9 mouse cellular contexts compared by ENCODE assay signal in genomic region chr7:17062845-17063244, GRCm38 (mm10). TPM values are rescaled to one million over a fixed set of nuclear protein-coding genes. Genes with fewer than 3 reads are reported as not detected.
DNase-seq lines count a peak whose midpoint lies in the region; ATAC-seq and TF ChIP-seq lines count a peak whose summit lies in the region.
"Had no signal": no experiment of that assay in that cellular context is flagged by ENCODE, and none has a peak within 500 bp of the region (broad histone marks: within the 10 kb centered on the region; RNA-seq: fewer than 3 reads in every experiment).

No protein-coding gene starts in this region.

- H3K27ac ChIP-seq in embryonic facial prominence, embryonic 13.5 days, result peak overlapping the region; percentile 28; the same call in 1 of the 2 replicates
- peak overlapping the region; percentile 82 for H3K27ac ChIP-seq in hindbrain, postnatal 0 days
- H3K27ac ChIP-seq in stomach, embryonic 14.5 days (ENCODE audit: low read length), result peak overlapping the region; percentile 82

- no peak for DNase-seq in hindbrain, postnatal 0 days (ENCODE audit: low spot score)
- peak; percentile 49 to 74 for DNase-seq in lung, adult 18-20 months
- no peak for DNase-seq in embryo, embryonic 9.5 days (ENCODE audit: extremely low spot score)
- DNase-seq in thymus, postnatal 0 days (ENCODE audit: low spot score), result no peak
- no peak for DNase-seq in gastrocnemius, adult 18-20 months (ENCODE audit: low spot score)

- ATAC-seq in embryonic facial prominence, embryonic 13.5 days (ENCODE audit: insufficient number of reproducible peaks, insufficient read depth, low FRiP score, low TSS enrichment, low read depth), result no peak
- ATAC-seq in hindbrain, postnatal 0 days, result no peak; the same call in 1 of the 2 replicates
- peak; percentile 3; the same call in 1 of the 2 replicates for ATAC-seq in stomach, embryonic 14.5 days (ENCODE audit: insufficient number of reproducible peaks, insufficient read depth, low FRiP score, low read depth)

- peak overlapping the region; percentile 77 for H3K9ac ChIP-seq in embryonic facial prominence, embryonic 13.5 days
- H3K9ac ChIP-seq in hindbrain, postnatal 0 days (replicated peaks; ENCODE audit: low read length), result peak overlapping the region; percentile 54
- H3K9ac ChIP-seq in stomach, embryonic 14.5 days (replicated peaks; ENCODE audit: low read depth, low read length), result peak overlapping the region; percentile 23; the same call in 1 of the 2 replicates

- peak overlapping the region; percentile 81 for H3K4me2 ChIP-seq in embryonic facial prominence, embryonic 13.5 days
- H3K4me2 ChIP-seq in hindbrain, postnatal 0 days (ENCODE audit: low read depth, low read length), result peak overlapping the region; percentile 84
- H3K4me2 ChIP-seq in stomach, embryonic 14.5 days (replicated peaks; ENCODE audit: low read depth, low read length), result peak overlapping the region; percentile 80

- H3K9me3 ChIP-seq in E14TG2a.4 (ENCODE audit: low read length), result peaks cover 2% of the 10 kb centered on the region; the same call in 1 of the 2 replicates
- no peaks in the 10 kb centered on the region for H3K9me3 ChIP-seq in embryonic facial prominence, embryonic 13.5 days
- H3K9me3 ChIP-seq in hindbrain, postnatal 0 days (ENCODE audit: low read length), result no peaks in the 10 kb centered on the region
- H3K9me3 ChIP-seq in stomach, embryonic 14.5 days (ENCODE audit: control insufficient read depth, low read depth, low read length), result no peaks in the 10 kb centered on the region

- peak overlapping the region; percentile 77 for H3K4me3 ChIP-seq in E14TG2a.4 (replicated peaks; ENCODE audit: low read length)
- peak overlapping the region; percentile 61 for H3K4me3 ChIP-seq in embryonic facial prominence, embryonic 13.5 days
- H3K4me3 ChIP-seq in hindbrain, postnatal 0 days (ENCODE audit: low read length), result peak overlapping the region; percentile 49
- peak overlapping the region; percentile 53 for H3K4me3 ChIP-seq in stomach, embryonic 14.5 days (ENCODE audit: low read depth, low read length)

- H3K4me1 ChIP-seq in E14TG2a.4 (replicated peaks; ENCODE audit: low read depth, low read length), result peaks cover 53% of the 10 kb centered on the region
- H3K4me1 ChIP-seq in embryonic facial prominence, embryonic 13.5 days, result peaks cover 48% of the 10 kb centered on the region
- peaks cover 15% of the 10 kb centered on the region for H3K4me1 ChIP-seq in hindbrain, postnatal 0 days (ENCODE audit: insufficient read depth, low read length)
- peaks cover 40% of the 10 kb centered on the region for H3K4me1 ChIP-seq in stomach, embryonic 14.5 days (ENCODE audit: control insufficient read depth, insufficient read depth, low read length)

- H3K36me3 ChIP-seq in E14TG2a.4 (ENCODE audit: insufficient read depth, low read length), result no peaks in the 10 kb centered on the region
- no peaks in the 10 kb centered on the region for H3K36me3 ChIP-seq in embryonic facial prominence, embryonic 13.5 days
- no peaks in the 10 kb centered on the region for H3K36me3 ChIP-seq in hindbrain, postnatal 0 days (ENCODE audit: insufficient read depth, low read length)
- H3K36me3 ChIP-seq in stomach, embryonic 14.5 days (ENCODE audit: control insufficient read depth, insufficient read depth, low read length), result no peaks in the 10 kb centered on the region

- 14% methylated on average over 11 of the region's 11 CpGs for WGBS in embryonic facial prominence, embryonic 13.5 days
- 16% methylated on average over 11 of the region's 11 CpGs for WGBS in hindbrain, postnatal 0 days
- 8% methylated on average over 11 of the region's 11 CpGs for WGBS in stomach, embryonic 14.5 days

- no peak for TF ChIP-seq CTCF in E14TG2a.4 (conservative IDR thresholded peaks at IDR 0.05; ENCODE audit: low read length)
- TF ChIP-seq CTCF in hindbrain, postnatal 0 days (IDR thresholded peaks at IDR 0.05; ENCODE audit: low read depth), result no peak

- peaks cover 3% of the 10 kb centered on the region for H3K27me3 ChIP-seq in E14TG2a.4 (ENCODE audit: insufficient read depth, low read length)
- no peaks in the 10 kb centered on the region for H3K27me3 ChIP-seq in embryonic facial prominence, embryonic 13.5 days
- no peaks in the 10 kb centered on the region for H3K27me3 ChIP-seq in hindbrain, postnatal 0 days (ENCODE audit: insufficient read depth, low read length)
- H3K27me3 ChIP-seq in stomach, embryonic 14.5 days (ENCODE audit: control insufficient read depth, insufficient read depth, low read length), result no peaks in the 10 kb centered on the region

RNA-seq across cellular contexts. Expression of gene Hif3a, which starts 0.6 kb away (rescaled TPM):
- 14.7 and 16.5 TPM in 2 replicates for polyA plus RNA-seq in embryonic facial prominence, embryonic 13.5 days (2015; fragmentation: Nextera tagmentation; extraction: Ambion mirVana)
- 5.7 and 22.1 TPM in 2 replicates for total RNA-seq in hindbrain, postnatal 0 days (2014; rRNA removed)
- polyA plus RNA-seq in hindbrain, postnatal 0 days (2015; fragmentation: Nextera tagmentation; extraction: Ambion mirVana), result 2.5 and 3.4 TPM in 2 replicates
- polyA plus RNA-seq in stomach, embryonic 14.5 days (2014; fragmentation: Nextera tagmentation; extraction: Ambion mirVana), result 46.0 and 51.7 TPM in 2 replicates
- 1.5 and 2.4 TPM in 2 replicates for polyA plus RNA-seq in thymus, postnatal 0 days (2015; fragmentation: Nextera tagmentation; extraction: Ambion mirVana)
- 1 to 10 TPM in 1 of 2 experiments, under 1 TPM in 1; 0.64 to 1.6 TPM for total RNA-seq in gastrocnemius, adult 18-20 months (2021)

RNA-seq across cellular contexts. Expression of gene Psg16, which starts 11.0 kb away (rescaled TPM):
- polyA plus RNA-seq in embryonic facial prominence, embryonic 13.5 days (2015; fragmentation: Nextera tagmentation; extraction: Ambion mirVana), result 0.14 and 0.21 TPM in 2 replicates
- total RNA-seq in hindbrain, postnatal 0 days (2014; rRNA removed), result 3.4 and 4.4 TPM in 2 replicates
- polyA plus RNA-seq in hindbrain, postnatal 0 days (2015; fragmentation: Nextera tagmentation; extraction: Ambion mirVana), result 5.8 and 6.6 TPM in 2 replicates
- 0.10 and 0.24 TPM in 2 replicates for polyA plus RNA-seq in stomach, embryonic 14.5 days (2014; fragmentation: Nextera tagmentation; extraction: Ambion mirVana)
- 0.05 and 0.08 TPM in 2 replicates for polyA plus RNA-seq in thymus, postnatal 0 days (2015; fragmentation: Nextera tagmentation; extraction: Ambion mirVana)
- total RNA-seq in gastrocnemius, adult 18-20 months (2021), result under 1 TPM in 1 of 2 experiments, not detected in 1; 0.17 TPM
- total RNA-seq: liver, adult 2 months had no signal
- polyA plus RNA-seq: liver, adult 2 months had no signal

RNA-seq across cellular contexts. Expression of gene Ppp5c, which starts 35.1 kb away (rescaled TPM):
- 109 and 112 TPM in 2 replicates for polyA plus RNA-seq in embryonic facial prominence, embryonic 13.5 days (2015; fragmentation: Nextera tagmentation; extraction: Ambion mirVana)
- total RNA-seq in hindbrain, postnatal 0 days (2014; rRNA removed), result 68.9 and 86.0 TPM in 2 replicates
- 140 and 143 TPM in 2 replicates for polyA plus RNA-seq in hindbrain, postnatal 0 days (2015; fragmentation: Nextera tagmentation; extraction: Ambion mirVana)
- 93.6 and 94.4 TPM in 2 replicates for polyA plus RNA-seq in stomach, embryonic 14.5 days (2014; fragmentation: Nextera tagmentation; extraction: Ambion mirVana)
- 120 TPM in 2 replicates for polyA plus RNA-seq in thymus, postnatal 0 days (2015; fragmentation: Nextera tagmentation; extraction: Ambion mirVana)
- total RNA-seq in gastrocnemius, adult 18-20 months (2021), result 10 to 100 TPM; 62.4 to 63.0 TPM

Comparison
In these comparisons a context has a peak if more than half of its experiments do, and no peak if none do; other contexts are left out.
1. H3K27ac ChIP-seq: peak in every context shown above with its lines; median percentile 82 in hindbrain, postnatal 0 days; 82 in stomach, embryonic 14.5 days; 28 in embryonic facial prominence, embryonic 13.5 days.
2. H3K9ac ChIP-seq: peak in every context shown above with its lines; median percentile 77 in embryonic facial prominence, embryonic 13.5 days; 54 in hindbrain, postnatal 0 days; 23 in stomach, embryonic 14.5 days.
3. DNase-seq: peak in lung, adult 18-20 months (2 of 2); none in hindbrain, postnatal 0 days (single experiment), embryo, embryonic 9.5 days (single experiment), thymus, postnatal 0 days (single experiment) and gastrocnemius, adult 18-20 months (single experiment).
4. Peak in every context shown above with its lines, with median percentiles within 50 percentile points of each other: H3K4me3 ChIP-seq and H3K4me2 ChIP-seq.